Mouse (Mus musculus): ENCODE measurements at regions not wholly inside any gene's neighbourhood (a gene's known extent, or its start where the extent isn't known, plus 50 kb on each side); places are given as distances from the start of the nearest gene placed in this dataset.

DNA sequence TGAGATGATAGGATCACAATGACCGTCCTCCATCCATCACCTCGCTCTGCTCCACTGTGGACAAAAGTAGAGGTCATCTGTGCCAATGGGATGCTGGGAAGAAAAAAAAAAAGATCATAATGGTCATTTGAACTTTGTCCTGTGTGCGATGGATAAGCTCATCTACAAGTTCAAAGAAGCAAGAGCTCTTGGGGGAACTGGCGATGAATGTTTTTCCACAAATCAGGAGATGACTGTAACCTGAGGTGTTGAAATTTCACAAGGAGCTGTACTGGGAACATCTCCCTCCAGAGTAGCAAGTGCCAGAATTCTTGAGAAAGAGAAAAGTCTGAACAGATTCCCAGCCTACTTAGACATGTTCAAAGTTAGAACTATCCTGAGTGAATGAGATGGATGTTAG, 287.0 kb downstream of the Tns3 start:
- DNase-seq (ENCODE audit: low spot score in 2 of 2), result no peak

DNA sequence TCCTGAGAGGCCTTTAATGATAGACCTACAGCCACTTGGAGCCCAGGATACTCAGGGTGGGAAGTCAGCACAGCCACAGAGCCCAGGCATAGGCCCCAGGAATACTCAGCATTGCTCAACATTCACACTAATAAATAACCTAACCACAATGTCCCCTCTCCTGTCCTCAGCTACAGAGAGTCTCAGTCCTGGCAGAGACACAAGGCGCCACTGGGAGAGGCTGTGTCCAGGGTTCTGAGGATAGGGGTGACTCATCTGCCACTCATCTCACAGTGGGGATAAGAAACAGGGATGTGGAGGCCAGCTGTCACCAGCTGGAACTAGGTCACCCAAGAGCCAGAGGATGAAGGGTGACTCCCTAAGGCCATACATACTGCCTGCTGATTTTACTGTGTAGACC, 298.8 kb downstream of the Tns3 start:
- no peak for DNase-seq (ENCODE audit: low spot score in 2 of 2)

DNA sequence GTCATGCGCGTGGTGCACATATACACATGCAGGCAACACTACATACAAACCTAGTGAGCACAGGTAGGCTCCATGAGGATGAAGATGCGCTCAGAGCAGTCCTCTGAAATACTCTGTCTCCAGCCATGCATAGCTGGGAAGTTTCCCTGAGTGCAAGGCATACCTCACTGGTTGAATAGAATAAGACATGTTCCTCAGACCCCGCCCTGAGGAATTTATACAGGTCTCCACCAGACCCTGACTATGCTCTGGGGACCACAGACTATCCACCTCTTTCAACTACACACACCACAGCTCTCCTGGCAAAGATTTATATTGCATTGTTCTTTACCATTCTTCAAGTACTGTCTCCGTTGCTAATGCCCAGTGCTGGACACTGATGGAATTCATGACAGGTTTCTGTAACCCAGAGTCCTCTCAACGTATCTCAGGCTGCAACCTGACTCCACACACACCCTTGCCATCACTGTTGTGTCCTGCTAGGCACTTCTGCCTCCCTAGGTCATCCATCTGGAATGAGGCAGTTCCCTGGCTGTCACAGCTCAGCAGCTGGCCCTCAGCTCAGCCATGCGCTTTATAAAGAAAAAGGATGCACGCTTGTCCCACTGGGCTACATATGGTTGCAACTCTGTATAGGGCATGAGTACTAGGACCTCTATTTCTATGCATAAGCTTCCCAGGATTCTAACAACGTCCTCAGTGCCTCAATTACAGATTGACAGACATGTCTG, 299.5 kb downstream of the Tns3 start:
- DNase-seq (ENCODE audit: low spot score in 2 of 2), result no peak

DNA sequence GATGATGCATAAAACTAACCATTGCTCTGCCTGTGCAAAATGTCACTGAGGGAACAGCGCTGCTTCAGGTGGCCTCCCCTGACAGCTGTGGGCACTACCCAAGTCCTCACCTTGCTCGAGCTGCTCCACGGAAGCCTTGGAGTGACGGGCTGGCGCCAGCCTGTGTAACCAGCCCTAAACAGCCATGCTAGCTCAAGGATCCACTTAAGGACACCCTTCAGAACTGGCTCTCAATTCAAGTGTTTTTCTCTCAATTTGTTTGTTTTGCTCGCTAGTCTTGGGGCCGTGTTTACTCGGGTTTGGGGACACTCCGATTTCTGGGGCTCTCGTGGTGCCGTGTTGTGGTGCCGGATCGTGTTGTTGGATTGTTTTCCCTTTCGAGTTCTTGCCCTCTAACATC, 319.4 kb downstream of the Tns3 start:
- no peak for DNase-seq (ENCODE audit: low spot score in 2 of 2)

DNA sequence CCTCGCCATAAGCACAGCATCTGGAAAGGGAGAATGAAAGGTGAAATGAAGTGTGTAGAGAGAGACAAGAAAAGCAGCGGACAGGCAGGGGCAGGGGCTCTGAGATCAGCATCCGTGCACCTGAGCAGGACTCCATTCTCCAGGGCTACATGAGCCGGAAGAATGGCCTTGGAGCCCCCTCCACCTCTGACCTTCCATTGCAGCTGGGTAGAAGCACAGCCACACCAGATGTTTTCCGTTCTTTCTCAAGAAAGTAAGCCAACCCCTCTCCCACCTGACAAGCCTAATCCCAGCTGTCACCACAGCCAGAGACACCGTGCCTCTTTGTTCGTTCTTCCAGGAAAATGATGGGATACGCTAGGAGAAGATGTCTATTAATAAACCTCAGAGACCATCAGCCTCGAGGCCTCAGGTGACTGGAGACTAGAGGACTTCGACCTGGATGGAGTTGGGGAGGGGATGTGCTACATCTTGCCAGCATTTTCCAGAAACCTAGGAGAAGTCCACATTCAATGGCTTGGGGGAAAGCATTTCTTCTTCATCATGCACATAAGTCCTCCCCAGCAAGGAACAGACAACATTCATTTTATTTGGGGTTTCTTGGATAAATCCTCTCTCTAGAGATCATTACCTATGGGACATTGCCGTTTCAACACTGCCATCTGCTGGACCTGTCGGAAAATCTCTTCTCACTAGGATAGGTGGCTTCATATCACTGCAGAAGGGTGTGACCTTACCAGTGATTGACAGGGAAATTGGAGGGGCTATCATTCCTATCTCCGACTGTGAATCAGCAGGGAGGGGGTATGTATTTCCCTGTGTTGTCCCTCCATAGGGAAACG, 361.8 kb downstream of the Tns3 start:
- DNase-seq (ENCODE audit: low spot score in 2 of 2), result no peak

DNA sequence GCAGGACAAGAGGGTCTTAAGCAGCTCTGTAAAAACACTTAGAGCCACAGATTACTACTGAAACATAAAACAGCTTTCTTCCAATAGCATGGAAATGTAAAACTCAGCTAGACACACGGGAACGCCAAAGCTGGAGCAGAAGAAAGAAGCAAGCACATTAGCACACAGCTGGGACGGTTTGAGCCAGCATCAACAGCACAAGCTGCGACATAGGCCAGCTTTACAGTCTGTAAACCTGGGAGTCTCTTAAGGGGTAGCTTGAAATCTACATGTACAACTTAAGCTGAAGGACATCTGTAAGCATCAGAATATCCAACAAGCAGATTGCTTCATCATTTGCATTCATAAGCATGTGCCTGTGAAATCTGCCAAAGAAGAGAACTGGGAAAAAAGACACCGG, 366.9 kb downstream of the Tns3 start:
- no peak for DNase-seq (ENCODE audit: low spot score in 2 of 2)

DNA sequence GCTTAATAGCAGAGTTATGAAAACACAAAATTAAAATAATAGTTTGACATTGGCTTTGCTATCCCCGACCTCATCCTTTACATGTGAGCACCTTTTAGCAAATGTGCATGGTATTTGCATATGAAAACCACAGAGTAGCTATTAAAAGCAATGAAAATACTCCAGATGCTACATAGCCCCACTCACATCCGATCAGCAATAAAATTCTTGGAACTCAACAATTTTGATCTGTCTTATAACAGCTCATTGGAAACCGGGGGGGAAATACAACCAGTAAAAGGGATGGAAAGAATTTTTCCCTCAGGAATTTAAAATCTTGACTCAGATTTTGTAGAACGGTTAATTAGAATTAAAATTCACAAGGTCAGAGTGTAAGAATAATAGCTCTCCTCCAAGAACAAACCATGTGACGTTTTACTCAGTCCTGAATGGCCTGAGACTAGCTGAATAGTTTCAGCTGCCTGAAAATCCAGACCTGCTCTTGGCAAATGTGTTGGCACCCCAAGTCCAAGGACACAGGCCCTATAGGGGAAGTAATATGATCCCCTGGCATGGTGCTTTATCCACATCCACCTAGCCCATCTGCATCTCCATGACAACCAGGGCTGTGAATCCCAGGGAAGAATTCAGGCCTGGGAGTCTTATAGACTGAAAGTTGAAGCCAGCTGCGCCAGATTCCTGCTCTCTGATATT, 370.9 kb downstream of the Tns3 start:
- DNase-seq (ENCODE audit: low spot score in 2 of 2), result no peak

DNA sequence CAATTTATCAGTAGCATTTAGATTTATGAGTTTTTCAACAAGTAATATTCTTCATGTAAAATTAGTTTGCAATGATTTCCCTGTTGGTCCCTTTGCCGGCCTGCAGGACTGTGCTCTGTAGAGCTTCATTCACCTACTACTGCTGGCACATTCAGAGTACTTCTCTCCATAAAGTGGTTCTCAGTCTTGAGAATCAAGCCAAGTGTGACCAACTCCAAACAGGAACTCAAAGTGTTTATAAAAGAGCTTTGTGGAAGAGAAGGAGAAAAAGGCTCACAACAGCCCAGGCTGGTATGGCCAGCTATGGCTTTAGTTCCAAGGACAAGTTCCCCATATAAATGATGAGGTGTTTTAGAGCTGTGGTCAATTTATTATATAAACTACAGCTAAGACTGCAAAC, 379.1 kb downstream of the Tns3 start:
- DNase-seq (ENCODE audit: low spot score in 2 of 2), result no peak

DNA sequence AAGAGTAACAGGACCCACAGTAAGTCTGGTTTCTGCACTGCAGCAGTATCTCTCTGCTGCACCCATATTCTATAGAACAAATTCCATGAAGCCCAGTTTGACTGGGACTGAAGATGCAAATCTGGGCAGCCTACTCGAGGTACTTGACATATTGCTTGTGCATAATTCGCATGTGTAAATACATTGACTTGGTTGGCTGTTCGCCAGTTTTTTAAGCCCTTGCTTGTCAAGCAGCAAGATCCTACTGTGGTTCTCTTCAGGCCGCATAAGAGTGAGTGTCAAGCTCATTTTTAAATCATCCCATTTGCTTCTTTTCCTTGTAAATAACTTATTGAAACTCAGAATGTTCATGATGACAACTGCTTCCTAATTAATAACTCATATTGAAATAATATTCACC, 389.1 kb downstream of the Tns3 start:
- no peak for DNase-seq (ENCODE audit: low spot score in 2 of 2)

DNA sequence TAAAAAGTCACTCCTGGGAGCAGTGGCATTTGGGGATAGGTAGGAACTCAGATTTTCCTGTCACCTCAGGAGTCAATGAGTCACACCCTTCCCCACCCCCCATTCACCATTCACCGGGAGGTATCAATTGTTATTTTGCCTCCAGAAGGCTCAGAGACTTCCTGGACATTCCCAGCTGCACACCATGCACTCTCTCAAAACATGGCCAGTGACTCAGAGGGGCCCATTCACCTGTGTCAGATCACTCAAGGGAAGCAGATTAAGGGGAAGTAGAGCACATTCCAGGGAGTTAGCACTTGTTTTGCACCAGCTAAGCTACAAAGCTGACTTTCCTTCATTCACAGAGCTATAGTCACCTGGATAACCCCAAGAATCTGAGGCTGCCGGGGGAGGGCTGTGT, 395.2 kb downstream of the Tns3 start:
- DNase-seq (ENCODE audit: low spot score in 2 of 2), result no peak

DNA sequence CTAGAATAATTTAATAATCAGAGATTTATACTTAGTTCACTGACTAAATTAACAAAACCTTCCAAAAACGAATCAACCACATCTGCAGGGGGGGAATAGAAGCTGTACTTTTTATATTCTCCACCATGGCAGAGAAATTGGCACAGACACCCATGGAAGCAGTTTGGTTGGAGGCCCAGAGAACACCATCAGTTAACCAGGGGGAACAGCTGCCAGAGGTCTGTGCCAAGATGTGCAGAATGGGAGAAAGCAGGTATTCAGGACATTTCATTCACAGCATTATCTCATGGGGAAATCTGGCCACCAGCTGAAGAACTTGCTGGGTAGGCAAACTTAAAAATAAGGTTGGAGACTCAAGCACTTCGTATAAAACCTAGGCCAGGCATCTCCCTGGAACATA, 410.3 kb downstream of the Tns3 start:
- DNase-seq (ENCODE audit: low spot score in 2 of 2), result no peak

DNA sequence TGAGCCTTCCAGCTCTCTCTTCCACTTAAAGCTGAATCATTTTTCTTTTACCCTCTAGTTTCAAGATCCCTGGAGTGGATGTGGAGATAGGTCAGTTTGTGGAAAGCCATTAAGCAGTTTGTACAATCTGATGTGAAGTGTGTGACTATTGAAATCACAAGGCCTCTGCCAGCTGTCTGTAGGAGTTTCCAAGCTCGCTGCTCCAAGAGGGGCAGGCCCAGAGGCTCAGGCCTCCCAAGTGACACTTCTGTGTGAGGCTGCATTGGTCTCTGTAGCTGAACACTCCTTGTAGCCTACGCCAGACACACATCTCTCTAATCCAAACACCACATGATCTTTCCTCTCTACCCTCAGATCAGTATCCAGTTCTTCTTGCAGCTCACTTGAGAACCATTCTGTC, 413.0 kb downstream of the Tns3 start:
- DNase-seq (ENCODE audit: low spot score in 2 of 2), result no peak

DNA sequence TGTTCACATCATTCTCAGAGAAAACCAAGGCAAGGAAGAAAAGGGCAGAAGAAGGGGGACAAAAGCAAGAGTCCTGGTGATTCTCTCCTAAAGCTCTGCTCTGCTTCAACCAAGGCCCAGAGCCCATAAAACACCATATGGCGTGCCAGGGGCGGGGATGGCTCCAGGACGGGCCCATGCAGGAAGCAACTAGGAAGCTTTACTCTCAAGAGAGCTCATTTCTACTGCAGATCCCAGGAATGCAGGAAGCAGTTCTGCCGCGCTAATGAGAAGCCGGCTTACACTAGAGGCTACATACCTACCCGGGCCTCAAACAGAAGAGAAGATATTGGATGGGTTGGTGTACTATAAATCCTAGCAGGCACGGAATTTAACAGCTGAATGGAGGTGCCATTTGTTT, 414.9 kb downstream of the Tns3 start:
- no peak for DNase-seq (ENCODE audit: low spot score in 2 of 2)

DNA sequence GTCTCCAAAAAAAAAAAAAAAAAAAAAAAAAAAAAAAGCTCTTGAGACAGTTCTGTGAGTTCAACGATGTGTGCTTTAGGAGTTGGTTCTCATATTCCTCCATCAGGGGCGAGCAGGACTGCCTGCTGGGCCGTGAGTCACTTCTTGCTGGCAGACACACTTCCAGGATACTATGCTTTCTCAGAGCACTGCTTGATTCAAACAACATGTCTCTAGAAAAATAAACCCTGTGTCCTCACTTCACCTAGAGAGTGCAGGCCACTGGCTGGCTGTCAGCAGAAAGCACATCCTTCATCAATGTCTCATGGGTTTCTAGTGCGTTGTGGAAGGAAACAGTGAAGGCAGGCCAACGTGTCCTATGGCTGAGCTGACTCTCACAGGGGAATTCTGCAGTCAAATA, 416.8 kb downstream of the Tns3 start:
- peak; percentile 8 to 11 for DNase-seq (ENCODE audit: low spot score in 2 of 2)

DNA sequence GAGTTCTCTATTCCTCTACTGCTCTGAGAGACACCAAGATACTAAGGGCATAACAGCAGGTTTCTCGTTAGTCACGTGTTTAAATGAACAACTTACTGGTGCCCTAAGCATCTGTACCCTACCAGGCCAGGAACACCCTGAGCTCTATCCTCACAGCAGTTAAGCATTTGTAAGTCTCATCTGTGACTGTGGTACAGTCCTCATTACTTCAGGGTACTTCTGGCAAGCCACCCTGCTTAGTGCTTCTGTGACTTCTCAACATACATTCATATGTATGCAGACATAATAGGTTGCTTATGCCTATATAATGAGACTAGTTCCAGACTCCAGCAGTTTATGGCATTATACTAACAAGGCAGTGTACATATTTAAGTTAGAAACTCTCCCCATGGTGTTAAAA, 417.3 kb downstream of the Tns3 start:
- DNase-seq (ENCODE audit: low spot score in 2 of 2), result no peak

DNA sequence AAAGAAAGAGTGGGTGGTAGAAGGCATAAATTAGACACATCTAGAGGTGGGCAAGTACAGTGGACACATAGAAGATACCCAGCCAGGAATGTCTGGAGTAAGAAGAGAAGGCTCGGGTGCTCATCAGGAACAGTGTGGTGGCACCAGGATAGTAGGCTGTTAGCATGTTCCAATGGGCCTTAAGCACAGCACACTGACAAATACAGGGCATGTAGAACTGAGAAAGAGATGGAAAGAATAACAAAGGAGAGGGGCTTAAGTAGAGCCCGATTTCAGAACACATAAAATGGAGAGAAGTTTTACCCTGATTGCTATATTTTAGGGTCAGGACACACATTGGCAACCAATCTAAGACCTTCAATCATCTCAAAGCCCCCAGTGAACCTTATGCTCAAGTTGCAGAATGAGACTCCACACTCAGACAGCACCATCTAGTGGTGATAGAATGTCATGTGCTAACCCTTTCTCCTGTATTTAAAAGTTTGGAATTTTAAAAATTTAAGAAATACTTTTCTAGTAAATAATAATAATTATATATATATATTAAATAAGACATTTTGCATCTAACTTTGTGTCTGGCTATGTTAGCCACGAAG, 418.8 kb downstream of the Tns3 start:
- DNase-seq (ENCODE audit: low spot score in 2 of 2), result no peak

DNA sequence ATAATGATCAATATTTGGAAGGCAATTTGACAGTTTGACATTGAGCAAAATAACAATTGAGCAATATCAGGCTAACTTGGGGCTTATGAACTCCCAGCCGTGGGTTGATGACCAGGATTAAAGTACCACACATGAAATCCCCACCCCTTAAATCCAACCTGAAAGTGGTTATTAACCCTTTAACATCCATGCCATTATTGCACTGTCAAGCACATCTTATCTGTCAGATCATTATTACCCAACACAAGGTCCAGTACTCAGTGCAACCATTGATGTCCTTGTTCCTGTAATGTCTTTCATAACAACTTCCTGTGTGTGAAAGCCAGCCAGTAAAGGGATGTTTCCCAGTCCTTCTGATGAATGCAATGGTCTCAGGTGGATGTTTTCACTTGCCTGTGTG, 425.8 kb downstream of the Tns3 start:
- DNase-seq (ENCODE audit: low spot score in 2 of 2), result no peak

DNA sequence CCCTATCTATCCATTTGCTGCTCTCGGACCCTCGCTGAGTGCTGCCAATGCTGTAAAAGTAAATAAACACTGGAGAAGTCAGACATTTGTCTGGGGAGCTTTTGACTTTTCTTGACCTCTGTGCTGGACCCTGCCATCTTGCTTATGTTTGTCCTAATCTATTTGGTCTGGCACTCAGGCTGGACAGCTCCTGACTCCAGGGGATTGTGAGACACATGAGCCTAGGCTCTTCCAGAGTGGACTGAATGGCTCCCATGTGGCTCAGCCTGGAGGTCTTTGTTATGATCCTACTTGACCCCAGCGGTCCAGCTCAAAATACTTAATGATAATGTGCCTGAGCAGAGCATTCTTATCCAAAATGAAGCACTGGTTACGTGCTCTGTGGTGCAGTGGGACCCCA, 426.8 kb downstream of the Tns3 start:
- DNase-seq (ENCODE audit: low spot score in 2 of 2), result no peak

DNA sequence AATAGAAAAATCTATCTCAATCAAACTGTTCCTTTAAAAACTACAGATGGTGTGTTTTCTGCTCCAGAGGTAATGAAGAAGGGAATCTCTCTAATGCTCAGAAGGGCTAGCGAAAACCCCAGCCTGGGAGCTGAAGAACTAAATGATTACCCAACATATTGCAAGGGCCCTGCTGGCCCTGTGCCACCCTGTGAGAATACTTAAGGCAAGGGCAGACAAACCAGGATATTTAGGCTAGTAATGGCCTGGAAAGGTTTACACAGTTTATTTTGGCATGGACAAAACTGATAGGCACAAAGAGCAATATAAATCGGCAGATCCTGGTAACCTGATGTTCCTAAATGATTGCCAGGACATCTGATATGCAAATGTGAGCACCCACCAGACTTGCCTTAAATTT, 428.3 kb downstream of the Tns3 start:
- no peak for DNase-seq (ENCODE audit: low spot score in 2 of 2)

DNA sequence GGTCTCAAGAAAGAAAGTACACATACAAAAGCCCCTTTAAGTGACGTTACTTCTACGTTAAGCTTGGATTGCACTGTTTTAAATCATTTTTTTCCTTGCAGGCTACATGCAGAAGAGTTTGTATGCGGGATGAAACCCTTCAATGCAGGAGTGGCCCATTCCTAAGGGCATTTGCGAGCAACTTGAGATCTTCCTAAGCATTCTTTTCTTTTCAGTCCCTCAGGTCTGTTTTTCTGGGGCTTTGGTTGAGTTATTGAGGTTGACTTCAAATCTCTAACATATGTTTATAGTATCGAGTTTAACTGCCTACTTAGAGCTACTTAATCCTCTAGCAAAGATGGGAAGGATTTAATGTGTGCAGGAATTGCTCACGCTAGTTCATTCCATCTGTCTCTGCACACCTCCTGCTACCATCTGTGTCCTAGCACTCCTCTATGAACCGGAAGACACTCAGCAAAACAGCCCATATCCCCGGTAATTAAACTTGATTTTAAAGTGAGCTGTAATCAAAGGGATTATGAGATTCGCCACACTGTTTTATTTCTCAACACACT, 431.6 kb downstream of the Tns3 start:
- DNase-seq (ENCODE audit: low spot score in 2 of 2), result no peak

DNA sequence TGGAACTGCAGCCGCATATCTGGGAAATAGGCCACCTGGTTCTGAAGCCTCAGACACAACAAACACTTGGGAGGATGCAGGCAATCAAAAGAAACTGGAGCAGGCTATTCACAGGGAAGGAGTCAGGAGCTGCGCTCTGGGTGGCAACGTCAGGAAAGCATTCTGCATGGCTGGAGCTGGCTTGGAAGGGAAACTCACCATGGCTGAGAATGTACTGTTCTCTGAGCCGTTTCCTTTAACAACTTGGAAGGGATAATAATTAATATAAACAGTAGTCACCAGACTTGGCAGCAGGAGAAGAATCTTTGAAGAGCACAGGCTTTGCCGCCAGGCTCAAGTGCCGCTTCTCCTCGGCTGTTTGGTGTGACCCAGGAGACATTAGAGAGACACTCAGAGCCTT, 434.5 kb downstream of the Tns3 start:
- DNase-seq (ENCODE audit: low spot score in 2 of 2), result no peak

Measured in gastrocnemius, adult 8-10 months (tissue).